Mouse (Mus musculus): Measurements from ENCODE around the gene Syf2. TPM values are rescaled to one million over a fixed set of nuclear protein-coding genes. Genes with fewer than 3 reads are reported as not detected.

The Syf2 gene
- polyA plus RNA-seq, 1 experiment from 2014 or later: 76.2 TPM

- H3K9me3 ChIP-seq (ENCODE audit: control insufficient read depth): no peaks in the 10 kb centered on the region
- no peaks in the 10 kb centered on the region for H3K27me3 ChIP-seq (replicated peaks; ENCODE audit: control insufficient read depth, insufficient read depth, low read length)
- WGBS: 25% methylated on average over 3 of the region's 3 CpGs
- no peaks in the 10 kb centered on the region for H3K36me3 ChIP-seq (ENCODE audit: control insufficient read depth, insufficient read depth)
- H3K9ac ChIP-seq (ENCODE audit: low read depth, low read length): no peak overlapping the region
- ATAC-seq: peak; percentile 59
- H3K4me2 ChIP-seq (replicated peaks; ENCODE audit: low read depth): no peak overlapping the region
- no peak overlapping the region for H3K27ac ChIP-seq (ENCODE audit: low read depth, low read length)
- H3K4me3 ChIP-seq (ENCODE audit: low read depth, low read length): no peak overlapping the region
- TF ChIP-seq CTCF (IDR thresholded peaks at IDR 0.05; ENCODE audit: low read depth): peak; percentile 79
- no peaks in the 10 kb centered on the region for H3K4me1 ChIP-seq (replicated peaks; ENCODE audit: control insufficient read depth, insufficient read depth, low read length)
Observed at GRCm38 (mm10) chr4:134956328-134956727, 25.6 kb downstream of the Syf2 start.

- Histone ChIP-seq H3K4me1 (replicated peaks; ENCODE audit: control insufficient read depth, insufficient read depth, low read length) (no peaks in the 10 kb centered on the region), H3K4me3 (ENCODE audit: low read depth, low read length) (no peak overlapping the region; the same call in 1 of the 2 replicates), H3K9ac (ENCODE audit: low read depth, low read length) (no peak overlapping the region), H3K4me2 (replicated peaks; ENCODE audit: low read depth) (peak overlapping the region; percentile 50), H3K27me3 (replicated peaks; ENCODE audit: control insufficient read depth, insufficient read depth, low read length) (no peaks in the 10 kb centered on the region), H3K9me3 (ENCODE audit: control insufficient read depth) (no peaks in the 10 kb centered on the region), H3K27ac (ENCODE audit: low read depth, low read length) (no peak overlapping the region), H3K36me3 (ENCODE audit: control insufficient read depth, insufficient read depth) (no peaks in the 10 kb centered on the region)
- WGBS: 22% methylated on average over 19 of the region's 19 CpGs
- ATAC-seq: no peak
- peak; percentile 77 for TF ChIP-seq CTCF (IDR thresholded peaks at IDR 0.05; ENCODE audit: low read depth)
Observed at GRCm38 (mm10) chr4:134963021-134963776, 32.5 kb downstream of the Syf2 start.

- no peak for TF ChIP-seq CTCF (IDR thresholded peaks at IDR 0.05; ENCODE audit: low read depth)
- Histone ChIP-seq H3K4me2 (replicated peaks; ENCODE audit: low read depth) (no peak overlapping the region), H3K27ac (ENCODE audit: low read depth, low read length) (no peak overlapping the region), H3K36me3 (ENCODE audit: control insufficient read depth, insufficient read depth) (no peaks in the 10 kb centered on the region), H3K4me3 (ENCODE audit: low read depth, low read length) (no peak overlapping the region), H3K27me3 (replicated peaks; ENCODE audit: control insufficient read depth, insufficient read depth, low read length) (no peaks in the 10 kb centered on the region), H3K4me1 (replicated peaks; ENCODE audit: control insufficient read depth, insufficient read depth, low read length) (no peaks in the 10 kb centered on the region), H3K9ac (ENCODE audit: low read depth, low read length) (no peak overlapping the region), H3K9me3 (ENCODE audit: control insufficient read depth) (no peaks in the 10 kb centered on the region)
- 71% methylated on average over 20 of the region's 20 CpGs for WGBS
- no peak for ATAC-seq
Observed at GRCm38 (mm10) chr4:134967887-134968604, 37.3 kb downstream of the Syf2 start.

- H3K27ac ChIP-seq (ENCODE audit: low read depth, low read length): no peak overlapping the region
- TF ChIP-seq CTCF (IDR thresholded peaks at IDR 0.05; ENCODE audit: low read depth): no peak
- no peaks in the 10 kb centered on the region for H3K27me3 ChIP-seq (replicated peaks; ENCODE audit: control insufficient read depth, insufficient read depth, low read length)
- H3K4me3 ChIP-seq (ENCODE audit: low read depth, low read length): no peak overlapping the region
- H3K4me1 ChIP-seq (replicated peaks; ENCODE audit: control insufficient read depth, insufficient read depth, low read length): no peaks in the 10 kb centered on the region
- no peak overlapping the region for H3K4me2 ChIP-seq (replicated peaks; ENCODE audit: low read depth)
- no peak overlapping the region for H3K9ac ChIP-seq (ENCODE audit: low read depth, low read length)
- ATAC-seq: no peak
- H3K36me3 ChIP-seq (ENCODE audit: control insufficient read depth, insufficient read depth): no peaks in the 10 kb centered on the region
- H3K9me3 ChIP-seq (ENCODE audit: control insufficient read depth): no peaks in the 10 kb centered on the region
- 67% methylated on average over 18 of the region's 18 CpGs for WGBS
Observed at GRCm38 (mm10) chr4:134968605-134968976, 37.9 kb downstream of the Syf2 start.

GRCm38 (mm10) chr4:134975261-134975928, 44.7 kb downstream of the Syf2 start:
- WGBS: 26% methylated on average over 14 of the region's 14 CpGs
- Histone ChIP-seq H3K4me3 (ENCODE audit: low read depth, low read length) (no peak overlapping the region), H3K9me3 (ENCODE audit: control insufficient read depth) (no peaks in the 10 kb centered on the region), H3K27me3 (replicated peaks; ENCODE audit: control insufficient read depth, insufficient read depth, low read length) (no peaks in the 10 kb centered on the region), H3K36me3 (ENCODE audit: control insufficient read depth, insufficient read depth) (no peaks in the 10 kb centered on the region), H3K27ac (ENCODE audit: low read depth, low read length) (no peak overlapping the region), H3K9ac (ENCODE audit: low read depth, low read length) (no peak overlapping the region), H3K4me2 (replicated peaks; ENCODE audit: low read depth) (peak overlapping the region; percentile 27; the same call in 1 of the 2 replicates), H3K4me1 (replicated peaks; ENCODE audit: control insufficient read depth, insufficient read depth, low read length) (no peaks in the 10 kb centered on the region)
- peak; percentile 88 for ATAC-seq
- peak; percentile 72 for TF ChIP-seq CTCF (IDR thresholded peaks at IDR 0.05; ENCODE audit: low read depth)

GRCm38 (mm10) chr4:134975929-134976308, 45.2 kb downstream of the Syf2 start:
- H3K4me2 ChIP-seq (replicated peaks; ENCODE audit: low read depth): no peak overlapping the region
- WGBS: 90% methylated on average over 4 of the region's 4 CpGs
- no peak for TF ChIP-seq CTCF (IDR thresholded peaks at IDR 0.05; ENCODE audit: low read depth)
- no peak overlapping the region for H3K4me3 ChIP-seq (ENCODE audit: low read depth, low read length)
- H3K9me3 ChIP-seq (ENCODE audit: control insufficient read depth): no peaks in the 10 kb centered on the region
- no peak for ATAC-seq
- H3K27ac ChIP-seq (ENCODE audit: low read depth, low read length): no peak overlapping the region
- H3K9ac ChIP-seq (ENCODE audit: low read depth, low read length): no peak overlapping the region
- H3K36me3 ChIP-seq (ENCODE audit: control insufficient read depth, insufficient read depth): no peaks in the 10 kb centered on the region
- H3K4me1 ChIP-seq (replicated peaks; ENCODE audit: control insufficient read depth, insufficient read depth, low read length): no peaks in the 10 kb centered on the region
- no peaks in the 10 kb centered on the region for H3K27me3 ChIP-seq (replicated peaks; ENCODE audit: control insufficient read depth, insufficient read depth, low read length)

All from intestine, postnatal 0 days (tissue).